10 mouse cellular contexts compared by ENCODE assay signal in genomic region chr10:80526172-80526571, GRCm38 (mm10). TPM values are rescaled to one million over a fixed set of nuclear protein-coding genes. Genes with fewer than 3 reads are reported as not detected.
DNase-seq lines count a peak whose midpoint lies in the region; ATAC-seq and TF ChIP-seq lines count a peak whose summit lies in the region.
"Had no signal": no experiment of that assay in that cellular context is flagged by ENCODE, and none has a peak within 500 bp of the region (broad histone marks: within the 10 kb centered on the region; RNA-seq: fewer than 3 reads in every experiment).

No protein-coding gene starts in this region.

- H3K27me3 ChIP-seq in neural tube, embryonic 11.5 days (ENCODE audit: control insufficient read depth, insufficient read depth, low read length), result no peaks in the 10 kb centered on the region
- peaks cover 5% of the 10 kb centered on the region; the same call in 1 of the 2 replicates for H3K27me3 ChIP-seq in forebrain, embryonic 13.5 days
- no peaks in the 10 kb centered on the region for H3K27me3 ChIP-seq in limb, embryonic 14.5 days (ENCODE audit: control insufficient read depth, insufficient read depth, low read length)

- no peaks in the 10 kb centered on the region for H3K4me1 ChIP-seq in neural tube, embryonic 11.5 days (ENCODE audit: control insufficient read depth, insufficient read depth, low read length)
- H3K4me1 ChIP-seq in forebrain, embryonic 13.5 days, result peaks cover 5% of the 10 kb centered on the region; the same call in 1 of the 2 replicates
- no peaks in the 10 kb centered on the region for H3K4me1 ChIP-seq in limb, embryonic 14.5 days (ENCODE audit: control insufficient read depth, insufficient read depth, low read length)

- no peak overlapping the region for H3K9ac ChIP-seq in neural tube, embryonic 11.5 days (ENCODE audit: low read length)
- H3K9ac ChIP-seq in forebrain, embryonic 13.5 days, result no peak overlapping the region
- no peak overlapping the region for H3K9ac ChIP-seq in limb, embryonic 14.5 days (ENCODE audit: low read depth, low read length, severe bottlenecking)

- WGBS in neural tube, embryonic 11.5 days, result 34% methylated on average over 9 of the region's 9 CpGs
- WGBS in forebrain, embryonic 13.5 days, result 32% methylated on average over 9 of the region's 9 CpGs
- 28% methylated on average over 9 of the region's 9 CpGs for WGBS in limb, embryonic 14.5 days

- H3K27ac ChIP-seq in neural tube, embryonic 11.5 days (ENCODE audit: low read depth, low read length), result no peak overlapping the region
- no peak overlapping the region for H3K27ac ChIP-seq in forebrain, embryonic 13.5 days
- no peak overlapping the region for H3K27ac ChIP-seq in limb, embryonic 14.5 days (replicated peaks; ENCODE audit: low read depth, low read length)
- H3K27ac ChIP-seq in gastrocnemius, adult 2 months, result no peak overlapping the region

- no peak for TF ChIP-seq POLR2A in limb, embryonic 14.5 days (IDR thresholded peaks at IDR 0.05; ENCODE audit: borderline replicate concordance, extremely low read depth, insufficient read depth, insufficient read length)

- intact Hi-C loops in gastrocnemius, adult 2 months (cut with DNase I), result no loop called here
- intact Hi-C loops in left cerebral cortex, postnatal 10 days (cut with DNase I), result no loop called here

- peak; percentile 86 for ATAC-seq in neural tube, embryonic 11.5 days (ENCODE audit: insufficient read depth, low FRiP score, low TSS enrichment)
- peak; percentile 72; the same call in 1 of the 2 replicates for ATAC-seq in forebrain, embryonic 13.5 days
- ATAC-seq in limb, embryonic 14.5 days (ENCODE audit: low FRiP score, low read depth), result peak; percentile 75

- peak overlapping the region; percentile 16 for H3K4me3 ChIP-seq in neural tube, embryonic 11.5 days (ENCODE audit: low read depth, low read length)
- H3K4me3 ChIP-seq in forebrain, embryonic 13.5 days, result 0 out of 2 replicates have a peak overlapping the region, but pooled peaks have one; percentile 3
- no peak overlapping the region for H3K4me3 ChIP-seq in limb, embryonic 14.5 days (replicated peaks; ENCODE audit: low read length)
- H3K4me3 ChIP-seq in gastrocnemius, adult 2 months, result no peak overlapping the region

- peak overlapping the region; percentile 29; the same call in 1 of the 2 replicates for H3K4me2 ChIP-seq in neural tube, embryonic 11.5 days (ENCODE audit: low read depth)
- H3K4me2 ChIP-seq in forebrain, embryonic 13.5 days, result peak overlapping the region; percentile 32
- H3K4me2 ChIP-seq in limb, embryonic 14.5 days (replicated peaks; ENCODE audit: low read depth, low read length, severe bottlenecking), result 0 out of 2 replicates have a peak overlapping the region, but pooled peaks have one; percentile 27

- no peak for TF ChIP-seq CTCF in gastrocnemius, adult 2 months (IDR thresholded peaks at IDR 0.05)

- peak; percentile 60 for DNase-seq in neural tube, embryonic 11.5 days (ENCODE audit: low spot score)
- DNase-seq in neural tube, embryonic 10.5 days (ENCODE audit: extremely low spot score, low spot score), result no peak
- peak; percentile 21 for DNase-seq in limb, embryonic 14.5 days (ENCODE audit: low spot score)
- no peak for DNase-seq in gastrocnemius, adult 2 months
- no peak for DNase-seq in left cerebral cortex, postnatal 10 days (ENCODE audit: extremely low spot score in 1 of 2, low spot score in 2 of 2)
- no peak for DNase-seq in urinary bladder, postnatal 36 days (ENCODE audit: low spot score in 2 of 2)
- DNase-seq: lung, adult 18-20 months had no signal

- H3K36me3 ChIP-seq in neural tube, embryonic 11.5 days (ENCODE audit: control insufficient read depth, insufficient read depth, low read length), result no peaks in the 10 kb centered on the region
- H3K36me3 ChIP-seq in forebrain, embryonic 13.5 days (ENCODE audit: poor library complexity, severe bottlenecking), result no peaks in the 10 kb centered on the region
- H3K36me3 ChIP-seq in limb, embryonic 14.5 days (ENCODE audit: control insufficient read depth, insufficient read depth, low read length), result no peaks in the 10 kb centered on the region

- 0 out of 2 replicates have a peak, but pooled peaks cover 2% of the 10 kb centered on the region for H3K9me3 ChIP-seq in neural tube, embryonic 11.5 days (ENCODE audit: control insufficient read depth, low read length)
- peaks cover 4% of the 10 kb centered on the region; the same call in 1 of the 2 replicates for H3K9me3 ChIP-seq in forebrain, embryonic 13.5 days (replicated peaks)
- no peaks in the 10 kb centered on the region for H3K9me3 ChIP-seq in limb, embryonic 14.5 days (ENCODE audit: control insufficient read depth, low read length)

RNA-seq across cellular contexts. Expression of gene Atp8b3, which starts 12.8 kb away (rescaled TPM):
- 0.84 and 0.96 TPM in 2 replicates for polyA plus RNA-seq in neural tube, embryonic 11.5 days (2014; fragmentation: Nextera tagmentation; extraction: Ambion mirVana)
- polyA plus RNA-seq in forebrain, embryonic 13.5 days (2015; fragmentation: Nextera tagmentation; extraction: Ambion mirVana), result 0.33 and 0.36 TPM in 2 replicates
- polyA plus RNA-seq in limb, embryonic 14.5 days (2012; rRNA removed), result 0.30 and 0.70 TPM in 2 replicates
- 0.14 and 0.22 TPM in 2 replicates for polyA plus RNA-seq in limb, embryonic 14.5 days (2014; fragmentation: Nextera tagmentation; extraction: Ambion mirVana)
- not detected for total RNA-seq in gastrocnemius, adult 2 months (2021)
- total RNA-seq in left cerebral cortex, postnatal 10 days (2021), result under 1 TPM; 0.14 to 0.49 TPM
- total RNA-seq: common myeloid progenitor, adult 5-6 weeks; heart, postnatal 25 days had no signal

RNA-seq across cellular contexts. Expression of gene Onecut3, which starts 31.5 kb away (rescaled TPM):
- 1.3 and 1.4 TPM in 2 replicates for polyA plus RNA-seq in neural tube, embryonic 11.5 days (2014; fragmentation: Nextera tagmentation; extraction: Ambion mirVana)
- polyA plus RNA-seq in forebrain, embryonic 13.5 days (2015; fragmentation: Nextera tagmentation; extraction: Ambion mirVana), result 0.35 and 0.57 TPM in 2 replicates
- polyA plus RNA-seq in limb, embryonic 14.5 days (2012; rRNA removed), result 0.01 TPM in 2 replicates
- not detected in 2 replicates for polyA plus RNA-seq in limb, embryonic 14.5 days (2014; fragmentation: Nextera tagmentation; extraction: Ambion mirVana)
- total RNA-seq in gastrocnemius, adult 2 months (2021), result not detected
- total RNA-seq in left cerebral cortex, postnatal 10 days (2021), result not detected
- total RNA-seq: common myeloid progenitor, adult 5-6 weeks had no signal

RNA-seq across cellular contexts. Expression of gene Rexo1, which starts 35.2 kb away (rescaled TPM):
- 30.7 and 31.4 TPM in 2 replicates for polyA plus RNA-seq in neural tube, embryonic 11.5 days (2014; fragmentation: Nextera tagmentation; extraction: Ambion mirVana)
- 27.5 and 30.8 TPM in 2 replicates for polyA plus RNA-seq in forebrain, embryonic 13.5 days (2015; fragmentation: Nextera tagmentation; extraction: Ambion mirVana)
- polyA plus RNA-seq in limb, embryonic 14.5 days (2012; rRNA removed), result 56.4 and 79.5 TPM in 2 replicates
- polyA plus RNA-seq in limb, embryonic 14.5 days (2014; fragmentation: Nextera tagmentation; extraction: Ambion mirVana), result 27.9 and 32.4 TPM in 2 replicates
- total RNA-seq in gastrocnemius, adult 2 months (2021), result 10 to 100 TPM in 1 of 2 experiments, 1 to 10 TPM in 1; 9.8 to 10.4 TPM
- total RNA-seq in left cerebral cortex, postnatal 10 days (2021), result 10 to 100 TPM; 49.5 to 49.6 TPM

RNA-seq across cellular contexts. Expression of gene Klf16, which starts 50.9 kb away (rescaled TPM):
- 4.5 and 5.5 TPM in 2 replicates for polyA plus RNA-seq in neural tube, embryonic 11.5 days (2014; fragmentation: Nextera tagmentation; extraction: Ambion mirVana)
- 6.6 and 7.5 TPM in 2 replicates for polyA plus RNA-seq in forebrain, embryonic 13.5 days (2015; fragmentation: Nextera tagmentation; extraction: Ambion mirVana)
- polyA plus RNA-seq in limb, embryonic 14.5 days (2012; rRNA removed), result 18.9 and 26.9 TPM in 2 replicates
- polyA plus RNA-seq in limb, embryonic 14.5 days (2014; fragmentation: Nextera tagmentation; extraction: Ambion mirVana), result 11.0 and 11.5 TPM in 2 replicates
- 1 to 10 TPM in 1 of 2 experiments, under 1 TPM in 1; 0.92 to 1.9 TPM for total RNA-seq in gastrocnemius, adult 2 months (2021)
- total RNA-seq in left cerebral cortex, postnatal 10 days (2021), result 10 to 100 TPM; 40.1 to 46.3 TPM

Comparison
In these comparisons a context has a peak if more than half of its experiments do, and no peak if none do; other contexts are left out.
1. DNase-seq: peak in neural tube, embryonic 11.5 days (single experiment) and limb, embryonic 14.5 days (single experiment); none in neural tube, embryonic 10.5 days (single experiment), gastrocnemius, adult 2 months (single experiment), left cerebral cortex, postnatal 10 days (0 of 2) and urinary bladder, postnatal 36 days (0 of 2).
2. H3K4me3 ChIP-seq: peak in neural tube, embryonic 11.5 days (single experiment) and forebrain, embryonic 13.5 days (single experiment); none in limb, embryonic 14.5 days (single experiment) and gastrocnemius, adult 2 months (single experiment).
3. Peak in every context shown above with its lines, with median percentiles within 50 percentile points of each other: ATAC-seq and H3K4me2 ChIP-seq.